Mouse (Mus musculus) heart, postnatal 10 days (tissue): ENCODE results near the gene Tnfaip8l1. TPM values are rescaled to one million over a fixed set of nuclear protein-coding genes. Genes with fewer than 3 reads are reported as not detected.

Source experiments
- DNase-seq, 2 experiments: peaks; one replicate each; pipeline ENCODE4 v3.0.0; 2021
- intact Hi-C: fragments of 180-260 bp; cut with DNase I; formaldehyde crosslinking; loops from one replicate; pipeline ENCODE4 v1.15.1; 2025
- total RNA-seq, 2 experiments: library from RNA; stranded (reverse); gene quantifications; 2 replicates each; pipeline ENCODE4 v1.2.3; 2021

Gene Tnfaip8l1
- total RNA-seq, 2 experiments from 2014 or later: 5.8 to 8.4 TPM

DNA sequence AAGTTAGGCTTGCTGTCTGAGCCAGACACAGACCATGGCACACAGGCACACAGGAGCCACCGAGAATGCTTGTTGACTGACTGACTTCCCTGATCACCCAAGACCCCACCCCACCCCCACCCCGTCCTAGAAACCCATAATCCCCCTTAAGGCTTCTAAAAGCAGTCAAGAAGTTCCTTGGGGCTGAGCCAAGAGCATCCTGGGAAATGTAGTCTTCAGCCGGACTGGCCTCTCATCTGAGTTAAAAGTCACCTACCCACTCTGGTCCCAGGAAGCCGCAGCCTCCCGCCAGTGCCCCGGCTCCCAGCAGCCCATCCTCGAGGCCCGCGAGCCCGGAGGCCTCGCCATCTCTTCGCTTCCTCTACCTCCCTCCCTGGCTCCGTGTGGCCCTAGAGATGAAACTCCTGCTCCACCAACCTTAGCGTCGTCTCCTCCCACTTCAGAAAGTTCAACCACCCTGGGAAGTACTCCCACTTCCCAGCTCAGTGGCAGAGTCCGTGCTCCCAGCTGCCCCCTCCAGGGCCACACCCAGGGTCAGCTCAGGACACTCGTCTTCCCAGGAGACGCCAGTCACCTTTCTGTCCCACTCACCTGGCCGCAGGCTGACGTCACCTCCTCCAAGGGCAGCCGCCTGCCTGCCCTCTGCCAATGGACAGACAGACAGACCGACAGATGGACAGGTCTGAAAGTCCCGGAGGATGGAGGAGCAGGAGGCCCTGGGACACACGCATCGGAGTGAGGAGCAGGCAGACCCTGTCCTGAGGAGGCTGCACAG lies 24.3 kb upstream of the Tnfaip8l1 start:
- no peak for DNase-seq
- intact Hi-C loops: no loop called here

DNA sequence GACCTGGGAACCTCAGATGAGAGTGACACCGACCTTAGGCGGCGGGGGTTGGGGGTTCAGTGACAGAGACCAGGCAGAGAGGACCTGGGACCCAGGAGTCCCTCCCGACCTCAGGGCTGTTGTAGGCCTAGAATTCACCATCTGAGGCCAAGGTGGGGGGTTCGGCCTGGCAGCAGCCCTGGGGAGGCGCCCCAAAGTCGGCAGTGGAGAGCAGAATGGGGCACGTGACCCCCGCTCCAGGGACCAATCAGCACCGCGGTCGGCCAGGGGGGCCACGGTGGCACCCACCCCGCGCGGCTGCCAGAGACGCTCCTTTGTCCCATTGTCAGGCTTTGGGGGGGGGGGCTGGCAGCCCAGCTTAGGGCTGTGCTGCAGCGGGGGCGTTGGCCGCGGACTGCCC lies 22.9 kb upstream of the Tnfaip8l1 start:
- no peak for DNase-seq
- intact Hi-C loops: no loop called here

DNA sequence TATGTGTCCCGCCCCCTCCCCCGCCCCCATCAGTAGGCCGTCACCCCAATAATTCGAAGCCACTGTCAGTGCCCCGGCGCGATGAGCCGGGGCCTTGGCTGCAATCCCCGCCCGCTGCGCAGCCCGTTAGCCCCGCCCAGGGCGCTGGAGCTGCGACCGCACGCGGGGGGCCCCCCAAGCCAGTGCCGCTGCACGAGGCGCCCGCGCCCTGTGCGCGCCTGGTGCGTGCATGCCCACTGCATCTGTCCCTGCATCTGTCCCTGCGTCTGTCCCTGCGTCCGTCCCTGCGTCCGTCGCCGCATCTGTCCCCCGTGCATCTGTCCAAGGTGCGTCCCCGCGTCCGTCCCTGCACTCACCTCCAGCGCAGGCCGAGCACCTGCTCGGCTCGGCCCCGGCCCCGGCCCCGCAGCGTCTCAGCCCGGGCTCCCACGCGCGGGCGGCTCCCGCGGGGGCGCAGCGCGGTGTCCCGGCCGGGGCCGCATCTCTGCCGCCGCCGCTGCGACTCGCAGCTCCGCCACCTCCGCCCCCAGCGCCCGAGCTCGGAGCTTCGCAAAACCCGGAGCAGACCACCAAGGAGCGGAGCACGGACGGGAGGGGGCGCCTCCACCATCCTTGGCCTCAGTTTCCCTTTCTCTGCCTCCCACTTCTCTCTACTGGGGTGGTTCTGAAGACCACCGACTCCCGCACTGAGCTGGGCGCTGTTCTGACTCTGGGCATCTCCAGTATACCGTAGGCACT lies 22.2 kb upstream of the Tnfaip8l1 start, which contains the start of gene Sema6b:
Sema6b (minus strand) TSS at position 486 of the 738 bp plus-strand sequence.
- intact Hi-C loops: no loop called here
- DNase-seq: peak; percentile 71 to 78

- intact Hi-C loops: no loop called here
- DNase-seq: peak in 1 of 2 experiments; percentile 50
These were observed 20.3 kb upstream of the Tnfaip8l1 start for GRCm38 (mm10) chr17:56141702-56142605.

DNA sequence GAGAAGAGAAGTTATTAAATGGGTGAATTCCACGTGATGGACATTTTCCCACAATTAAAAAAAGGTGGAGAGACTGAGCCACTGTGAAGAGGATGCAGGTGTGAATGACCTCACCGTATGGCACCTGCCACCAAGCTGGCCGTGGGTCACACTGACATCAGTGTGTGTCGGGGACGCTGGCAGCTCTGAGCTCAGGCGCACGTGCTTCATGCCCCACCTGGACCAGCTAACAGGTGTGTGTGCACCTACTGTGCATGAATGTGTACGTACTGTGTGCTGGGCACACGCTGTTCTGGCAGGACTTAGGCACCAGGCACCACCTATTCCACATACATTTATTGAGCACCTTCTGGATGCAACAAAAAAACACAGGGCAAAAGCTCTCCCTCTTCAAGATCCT lies 17.7 kb upstream of the Tnfaip8l1 start:
- DNase-seq: no peak
- intact Hi-C loops: no loop called here

DNA sequence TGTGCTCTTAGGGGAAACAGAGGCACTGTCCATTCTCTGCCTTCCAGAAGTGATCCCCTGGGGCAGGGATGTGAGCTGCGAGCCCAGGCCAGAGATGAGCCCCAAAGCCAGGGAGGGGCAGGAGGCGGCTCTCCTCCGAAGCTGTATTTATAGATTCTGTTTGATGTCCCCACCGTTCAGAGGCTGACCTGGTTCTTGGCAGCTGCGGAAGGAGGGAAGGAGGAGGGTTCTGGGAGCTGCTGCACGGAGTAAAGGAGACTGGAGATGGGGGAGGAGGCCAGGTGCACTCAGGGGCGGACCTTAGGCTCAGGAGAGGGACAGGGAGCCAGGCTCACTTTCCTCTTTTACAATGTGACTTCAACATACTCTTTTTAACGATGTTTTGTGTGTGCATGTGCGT lies 16.1 kb upstream of the Tnfaip8l1 start:
- intact Hi-C loops: no loop called here
- DNase-seq: no peak

DNA sequence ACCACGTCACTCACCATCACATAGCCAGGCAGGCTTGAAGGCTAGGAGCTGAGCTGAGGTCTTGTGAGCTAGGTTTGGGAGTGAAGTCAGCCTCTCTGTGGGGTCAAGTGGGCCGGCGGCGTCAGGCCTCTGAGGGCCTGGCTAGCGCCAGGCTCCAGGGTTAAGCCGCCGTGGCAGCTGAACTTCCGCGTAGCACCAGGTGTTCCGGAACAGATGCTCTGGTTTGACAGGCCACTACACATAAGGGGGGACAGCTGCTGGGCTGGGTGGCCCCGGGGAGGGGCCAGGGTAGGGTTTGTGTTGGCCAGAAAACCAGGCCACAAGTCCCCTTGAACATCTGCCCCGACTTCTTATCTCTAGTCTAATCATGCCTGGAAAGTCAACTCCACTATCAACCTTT lies 14.9 kb upstream of the Tnfaip8l1 start:
- DNase-seq: no peak
- intact Hi-C loops: no loop called here

- DNase-seq: no peak
- intact Hi-C loops: no loop called here
These were observed 14.0 kb upstream of the Tnfaip8l1 start for GRCm38 (mm10) chr17:56148280-56148679.

- intact Hi-C loops: no loop called here
- no peak for DNase-seq
These were observed 13.3 kb upstream of the Tnfaip8l1 start for GRCm38 (mm10) chr17:56148790-56149618.

DNA sequence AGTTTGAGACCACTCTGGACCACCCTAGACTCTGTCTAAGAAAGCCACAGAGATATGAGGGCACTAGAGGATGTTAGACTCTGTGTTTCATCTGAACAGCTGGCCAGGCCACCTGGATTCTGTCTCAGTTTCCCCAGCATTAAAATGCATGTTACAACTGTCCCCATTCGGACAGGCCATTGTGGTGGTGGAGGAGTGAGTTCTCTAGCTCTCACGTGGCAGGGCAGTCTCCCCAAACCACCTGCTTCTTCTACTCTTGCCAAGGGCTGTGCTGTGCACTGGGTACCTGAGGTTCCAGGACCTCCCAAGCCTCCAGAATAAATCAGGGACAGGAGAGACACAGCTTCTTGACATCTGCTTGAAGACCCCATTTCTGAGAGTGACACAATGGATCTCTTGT lies 12.4 kb upstream of the Tnfaip8l1 start:
- no peak for DNase-seq
- intact Hi-C loops: no loop called here

DNA sequence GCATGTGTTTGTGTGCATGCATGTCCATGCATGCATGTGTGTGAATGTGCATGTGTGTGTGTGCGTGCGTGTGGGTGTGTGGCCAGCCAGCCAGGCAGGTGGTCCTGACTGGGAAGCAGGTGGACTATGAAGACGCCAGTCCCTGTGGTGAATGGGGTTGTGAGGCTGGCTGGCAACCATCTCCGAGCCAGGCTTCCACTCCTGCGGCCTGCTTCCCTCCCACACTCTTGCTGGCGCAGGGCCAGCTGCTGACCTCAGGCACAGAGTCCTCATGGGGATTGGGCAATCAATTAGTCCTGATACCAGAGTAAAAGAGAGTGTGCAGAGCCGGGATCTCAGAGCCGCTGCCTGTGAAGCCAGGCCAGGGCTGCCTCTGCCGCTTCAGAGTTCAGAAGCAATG lies 8.6 kb upstream of the Tnfaip8l1 start:
- peak in 1 of 2 experiments; percentile 57 for DNase-seq
- intact Hi-C loops: no loop called here

- DNase-seq: peak; percentile 74 to 81
- intact Hi-C loops: loop anchor here (1.0 kb wide), 1 partner anchor 27 kb away; no protein-coding TSS in a partner anchor
These were observed 2.5 kb upstream of the Tnfaip8l1 start for GRCm38 (mm10) chr17:56159729-56160128.

- intact Hi-C loops: loop anchor here (2.0 kb wide), 1 partner anchor 19 kb away; the partner anchor contains the start of gene Mydgf
- no peak for DNase-seq
These were observed 1.3 kb downstream of the Tnfaip8l1 start for GRCm38 (mm10) chr17:56163523-56164102.

DNA sequence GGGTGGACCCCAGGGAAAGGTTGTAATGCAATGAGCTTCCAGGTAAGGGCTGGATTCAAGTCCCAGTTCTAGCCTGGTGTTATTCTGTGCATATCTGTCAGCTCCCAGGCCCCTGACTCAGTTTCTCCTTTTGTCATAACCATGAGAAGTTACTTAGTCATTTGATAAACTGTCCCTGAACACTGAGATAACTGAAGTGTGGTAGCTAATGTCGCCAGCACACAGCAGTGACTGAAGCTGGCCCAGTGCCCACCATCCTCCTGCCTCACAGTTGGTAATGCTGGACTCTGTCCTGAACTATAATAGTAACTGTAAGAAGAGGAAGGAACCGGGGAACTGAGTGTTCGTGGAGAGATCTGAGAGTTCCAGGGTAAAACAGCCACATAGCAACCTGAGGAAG lies 2.2 kb downstream of the Tnfaip8l1 start:
- DNase-seq: no peak
- intact Hi-C loops: no loop called here

- DNase-seq: no peak
These were observed 3.4 kb downstream of the Tnfaip8l1 start for GRCm38 (mm10) chr17:56165671-56166070.

GRCm38 (mm10) chr17:56169830-56170229 lies 7.6 kb downstream of the Tnfaip8l1 start:
- intact Hi-C loops: no loop called here
- DNase-seq: peak; percentile 47

More at GRCm38 (mm10) chr17:56165671-56166070, 3.4 kb downstream of the Tnfaip8l1 start:
- intact Hi-C loops: no loop called here

DNA sequence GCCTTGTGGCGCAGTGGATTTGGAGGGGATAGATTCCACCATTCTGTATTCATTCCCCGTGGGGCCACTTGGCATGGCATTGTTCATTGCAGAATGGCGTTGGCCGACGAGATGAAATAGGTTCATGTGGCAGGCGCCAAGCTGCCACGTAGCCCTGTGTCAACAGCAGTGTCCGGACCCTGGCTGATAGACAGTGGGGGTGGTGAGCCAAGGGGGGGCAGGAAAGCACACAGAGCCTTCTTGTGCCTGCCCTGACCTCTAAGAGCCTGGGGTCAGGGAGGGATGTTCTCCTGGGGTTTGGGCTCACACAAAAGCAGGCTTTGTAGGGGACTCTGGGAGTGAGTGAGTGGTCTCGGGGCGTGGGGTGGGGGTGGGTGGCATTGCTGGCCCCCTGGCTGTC lies 8.4 kb downstream of the Tnfaip8l1 start:
- DNase-seq: no peak
- intact Hi-C loops: no loop called here

GRCm38 (mm10) chr17:56171456-56171855 lies 9.2 kb downstream of the Tnfaip8l1 start:
- DNase-seq: no peak
- intact Hi-C loops: no loop called here

- no peak for DNase-seq
- intact Hi-C loops: no loop called here
These were observed 9.6 kb downstream of the Tnfaip8l1 start for GRCm38 (mm10) chr17:56171881-56172280.
